Mouse (Mus musculus): ENCODE results near the gene Trmt2b. TPM values are rescaled to one million over a fixed set of nuclear protein-coding genes. Genes with fewer than 3 reads are reported as not detected.

The Trmt2b gene
- polyA plus RNA-seq, 1 experiment = 2.4 TPM

- TF ChIP-seq POLR2A (IDR thresholded peaks at IDR 0.05; ENCODE audit: control insufficient read depth, low read depth, low read length) = no peak
- TF ChIP-seq CTCF (IDR thresholded peaks at IDR 0.05; ENCODE audit: control insufficient read depth, insufficient read depth, insufficient replicate concordance, low read depth, low read length) = no peak
- Histone ChIP-seq H3K36me3 (ENCODE audit: control insufficient read depth, insufficient read depth, low read length) (no peaks in the 10 kb centered on the region), H3K4me1 (ENCODE audit: control insufficient read depth, insufficient read depth, low read length) (no peaks in the 10 kb centered on the region), H3K4me3 (ENCODE audit: control insufficient read depth, low read depth, low read length) (no peak overlapping the region), H3K27me3 (ENCODE audit: control insufficient read depth, insufficient read depth, low read length) (no peaks in the 10 kb centered on the region), H3K27ac (ENCODE audit: control insufficient read depth, insufficient read depth, low read depth, low read length) (no peak overlapping the region)
Observed at GRCm38 (mm10) chrX:134262129-134262528, 14.7 kb downstream of the Trmt2b start.

GRCm38 (mm10) chrX:134261191-134261590, 15.6 kb downstream of the Trmt2b start:
- Histone ChIP-seq H3K4me3 (ENCODE audit: control insufficient read depth, low read depth, low read length) (no peak overlapping the region), H3K4me1 (ENCODE audit: control insufficient read depth, insufficient read depth, low read length) (no peaks in the 10 kb centered on the region), H3K27me3 (ENCODE audit: control insufficient read depth, insufficient read depth, low read length) (no peaks in the 10 kb centered on the region), H3K27ac (ENCODE audit: control insufficient read depth, insufficient read depth, low read depth, low read length) (no peak overlapping the region; the same call in 1 of the 2 replicates), H3K36me3 (ENCODE audit: control insufficient read depth, insufficient read depth, low read length) (no peaks in the 10 kb centered on the region)
- TF ChIP-seq POLR2A (IDR thresholded peaks at IDR 0.05; ENCODE audit: control insufficient read depth, low read depth, low read length) = no peak
- TF ChIP-seq CTCF (IDR thresholded peaks at IDR 0.05; ENCODE audit: control insufficient read depth, insufficient read depth, insufficient replicate concordance, low read depth, low read length) = no peak

- no peaks in the 10 kb centered on the region for H3K4me1 ChIP-seq (ENCODE audit: control insufficient read depth, insufficient read depth, low read length)
- H3K36me3 ChIP-seq (ENCODE audit: control insufficient read depth, insufficient read depth, low read length) = no peaks in the 10 kb centered on the region
- H3K4me3 ChIP-seq (ENCODE audit: control insufficient read depth, low read depth, low read length) = no peak overlapping the region
- no peaks in the 10 kb centered on the region for H3K27me3 ChIP-seq (ENCODE audit: control insufficient read depth, insufficient read depth, low read length)
- no peak overlapping the region; the same call in 1 of the 2 replicates for H3K27ac ChIP-seq (ENCODE audit: control insufficient read depth, insufficient read depth, low read depth, low read length)
- TF ChIP-seq CTCF (IDR thresholded peaks at IDR 0.05; ENCODE audit: control insufficient read depth, insufficient read depth, insufficient replicate concordance, low read depth, low read length) (no peak), POLR2A (IDR thresholded peaks at IDR 0.05; ENCODE audit: control insufficient read depth, low read depth, low read length) (no peak)
Observed at GRCm38 (mm10) chrX:134248202-134248601, 28.6 kb downstream of the Trmt2b start.

- Histone ChIP-seq H3K27ac (ENCODE audit: control insufficient read depth, insufficient read depth, low read depth, low read length) (peak overlapping the region; percentile 3; the same call in 1 of the 2 replicates), H3K36me3 (ENCODE audit: control insufficient read depth, insufficient read depth, low read length) (no peaks in the 10 kb centered on the region), H3K27me3 (ENCODE audit: control insufficient read depth, insufficient read depth, low read length) (no peaks in the 10 kb centered on the region), H3K4me3 (ENCODE audit: control insufficient read depth, low read depth, low read length) (no peak overlapping the region), H3K4me1 (ENCODE audit: control insufficient read depth, insufficient read depth, low read length) (no peaks in the 10 kb centered on the region)
- TF ChIP-seq CTCF (IDR thresholded peaks at IDR 0.05; ENCODE audit: control insufficient read depth, insufficient read depth, insufficient replicate concordance, low read depth, low read length) (no peak), POLR2A (IDR thresholded peaks at IDR 0.05; ENCODE audit: control insufficient read depth, low read depth, low read length) (no peak)
Observed at GRCm38 (mm10) chrX:134245946-134246345, 30.8 kb downstream of the Trmt2b start.

GRCm38 (mm10) chrX:134238266-134238665, 38.5 kb downstream of the Trmt2b start:
- Histone ChIP-seq H3K4me3 (ENCODE audit: control insufficient read depth, low read depth, low read length) (no peak overlapping the region), H3K27ac (ENCODE audit: control insufficient read depth, insufficient read depth, low read depth, low read length) (no peak overlapping the region), H3K4me1 (ENCODE audit: control insufficient read depth, insufficient read depth, low read length) (no peaks in the 10 kb centered on the region), H3K27me3 (ENCODE audit: control insufficient read depth, insufficient read depth, low read length) (no peaks in the 10 kb centered on the region), H3K36me3 (ENCODE audit: control insufficient read depth, insufficient read depth, low read length) (no peaks in the 10 kb centered on the region)
- TF ChIP-seq POLR2A (IDR thresholded peaks at IDR 0.05; ENCODE audit: control insufficient read depth, low read depth, low read length) = no peak
- TF ChIP-seq CTCF (IDR thresholded peaks at IDR 0.05; ENCODE audit: control insufficient read depth, insufficient read depth, insufficient replicate concordance, low read depth, low read length) = no peak

GRCm38 (mm10) chrX:134233048-134233447, 43.7 kb downstream of the Trmt2b start:
- Histone ChIP-seq H3K4me3 (ENCODE audit: control insufficient read depth, low read depth, low read length) (no peak overlapping the region), H3K4me1 (ENCODE audit: control insufficient read depth, insufficient read depth, low read length) (no peaks in the 10 kb centered on the region), H3K27me3 (ENCODE audit: control insufficient read depth, insufficient read depth, low read length) (no peaks in the 10 kb centered on the region), H3K27ac (ENCODE audit: control insufficient read depth, insufficient read depth, low read depth, low read length) (no peak overlapping the region), H3K36me3 (ENCODE audit: control insufficient read depth, insufficient read depth, low read length) (no peaks in the 10 kb centered on the region)
- TF ChIP-seq CTCF (IDR thresholded peaks at IDR 0.05; ENCODE audit: control insufficient read depth, insufficient read depth, insufficient replicate concordance, low read depth, low read length) (no peak), POLR2A (IDR thresholded peaks at IDR 0.05; ENCODE audit: control insufficient read depth, low read depth, low read length) (no peak)

- Histone ChIP-seq H3K36me3 (ENCODE audit: control insufficient read depth, insufficient read depth, low read length) (no peaks in the 10 kb centered on the region), H3K4me3 (ENCODE audit: control insufficient read depth, low read depth, low read length) (no peak within 1 kb of the TSS), H3K27me3 (ENCODE audit: control insufficient read depth, insufficient read depth, low read length) (no peaks in the 10 kb centered on the region), H3K4me1 (ENCODE audit: control insufficient read depth, insufficient read depth, low read length) (no peaks in the 10 kb centered on the region), H3K27ac (ENCODE audit: control insufficient read depth, insufficient read depth, low read depth, low read length) (no peak within 1 kb of the TSS)
- TF ChIP-seq CTCF (IDR thresholded peaks at IDR 0.05; ENCODE audit: control insufficient read depth, insufficient read depth, insufficient replicate concordance, low read depth, low read length) (no peak), POLR2A (IDR thresholded peaks at IDR 0.05; ENCODE audit: control insufficient read depth, low read depth, low read length) (no peak)
Observed at GRCm38 (mm10) chrX:134221856-134222255, 54.9 kb downstream of the Trmt2b start, which contains the start of gene Nox1. TSS of gene Nox1 (minus strand) at chrX:134221956.

- Histone ChIP-seq H3K27ac (ENCODE audit: control insufficient read depth, insufficient read depth, low read depth, low read length) (no peak overlapping the region), H3K36me3 (ENCODE audit: control insufficient read depth, insufficient read depth, low read length) (no peaks in the 10 kb centered on the region), H3K27me3 (ENCODE audit: control insufficient read depth, insufficient read depth, low read length) (no peaks in the 10 kb centered on the region), H3K4me1 (ENCODE audit: control insufficient read depth, insufficient read depth, low read length) (no peaks in the 10 kb centered on the region), H3K4me3 (ENCODE audit: control insufficient read depth, low read depth, low read length) (no peak overlapping the region)
- TF ChIP-seq POLR2A (IDR thresholded peaks at IDR 0.05; ENCODE audit: control insufficient read depth, low read depth, low read length) = no peak
- TF ChIP-seq CTCF (IDR thresholded peaks at IDR 0.05; ENCODE audit: control insufficient read depth, insufficient read depth, insufficient replicate concordance, low read depth, low read length) = no peak
Observed at GRCm38 (mm10) chrX:134220618-134221017, 56.2 kb downstream of the Trmt2b start.

All from testis, adult 2 months (tissue).